Mouse (Mus musculus) adrenal gland, postnatal 25 days (tissue): ENCODE results near the gene Olfr1392. TPM values are rescaled to one million over a fixed set of nuclear protein-coding genes. Genes with fewer than 3 reads are reported as not detected.

ENCODE experiments used
- DNase-seq: peaks from one replicate; pipeline ENCODE4 v3.0.0; 2021; ENCODE audit warnings: mixed read lengths
- total RNA-seq: library from RNA; stranded (reverse); gene quantifications from 2 replicates; pipeline ENCODE4 v1.2.3, GENCODE M21; 2021

The Olfr1392 gene
- total RNA-seq, 1 experiment from 2014 or later, result not detected

GRCm38 (mm10) chr11:49322442-49322841 lies 37.4 kb downstream of the Olfr1392 start, which contains the start of gene Olfr1391:
Gene Olfr1391, plus strand, starts transcription at chr11:49322742.
- no peak for DNase-seq

GRCm38 (mm10) chr11:49326726-49327125 lies 41.6 kb downstream of the Olfr1392 start:
- no peak for DNase-seq

- no peak for DNase-seq
Observed at GRCm38 (mm10) chr11:49329686-49330085, 44.6 kb downstream of the Olfr1392 start.

GRCm38 (mm10) chr11:49334888-49335287 lies 49.8 kb downstream of the Olfr1392 start, which contains the start of gene Olfr1390:
Gene Olfr1390, plus strand, starts transcription at chr11:49335188.
- DNase-seq, result no peak

GRCm38 (mm10) chr11:49337150-49337832 lies 52.2 kb downstream of the Olfr1392 start:
- DNase-seq, result no peak

Other genes with a start within 250 kb of the Olfr1392 start
- 3.1 TPM in 2 replicates for gene 9930111J21Rik2, start 234.0 kb upstream of the Olfr1392 start, total RNA-seq
- 1.9 and 2.9 TPM in 2 replicates for gene Tgtp2, start 221.1 kb upstream of the Olfr1392 start, total RNA-seq
- 1.5 and 2.9 TPM in 2 replicates for gene Ifi47, start 208.7 kb upstream of the Olfr1392 start, total RNA-seq
- gene Olfr1396, start 170.4 kb upstream of the Olfr1392 start, total RNA-seq, result 0.58 and 0.86 TPM in 2 replicates
- gene Olfr1395, start 143.0 kb upstream of the Olfr1392 start, total RNA-seq, result not detected in 2 replicates
- not detected in 2 replicates for gene Olfr1394, start 130.9 kb upstream of the Olfr1392 start, total RNA-seq
- gene Btnl9, start 98.1 kb upstream of the Olfr1392 start, total RNA-seq, result 23.7 and 26.6 TPM in 2 replicates
- gene Zfp62, start 82.0 kb upstream of the Olfr1392 start, total RNA-seq, result 36.2 and 38.8 TPM in 2 replicates
- 94.2 and 116 TPM in 2 replicates for gene Mgat1, start 41.1 kb upstream of the Olfr1392 start, total RNA-seq
- gene Olfr1393, start 7.0 kb upstream of the Olfr1392 start, total RNA-seq, result not detected in 2 replicates
- gene Olfr10, start 19.5 kb downstream of the Olfr1392 start, total RNA-seq, result not detected in 2 replicates
- not detected in 2 replicates for gene Olfr1391, start 37.5 kb downstream of the Olfr1392 start, total RNA-seq
- not detected in 2 replicates for gene Olfr1390, start 49.9 kb downstream of the Olfr1392 start, total RNA-seq
- not detected in 2 replicates for gene Olfr1389, start 137.8 kb downstream of the Olfr1392 start, total RNA-seq
- 0.09 TPM in 1 of 2 replicates, not detected in the other for gene Olfr1388, start 151.3 kb downstream of the Olfr1392 start, total RNA-seq
- gene Olfr1387, start 170.1 kb downstream of the Olfr1392 start, total RNA-seq, result not detected in 2 replicates
- gene Olfr1386, start 179.8 kb downstream of the Olfr1392 start, total RNA-seq, result not detected in 2 replicates
- not detected in 2 replicates for gene Olfr1385, start 203.8 kb downstream of the Olfr1392 start, total RNA-seq
- gene Olfr1384, start 221.4 kb downstream of the Olfr1392 start, total RNA-seq, result not detected in 2 replicates
- 1.9 TPM in 1 of 2 replicates, not detected in the other for gene Olfr1383, start 234.4 kb downstream of the Olfr1392 start, total RNA-seq
- gene Olfr1382, start 243.0 kb downstream of the Olfr1392 start, total RNA-seq, result not detected in 2 replicates